Mouse (Mus musculus) ES-E14 (cell line): Measurements from ENCODE around the gene Hnrnpl.

Source experiments
- HCFC1 ChIP-seq: IDR thresholded peaks from 2 replicates; pipeline ENCODE4 v1.6.1; 2012; ENCODE audit warnings: low read length, inconsistent platforms, borderline replicate concordance; ENCODE audit not compliant: insufficient read depth
- MAFK ChIP-seq: IDR thresholded peaks from 2 replicates; pipeline ENCODE4 v1.6.1; 2014; ENCODE audit warnings: mild to moderate bottlenecking, low read depth, low read length, inconsistent platforms; ENCODE audit not compliant: insufficient read depth
- ZC3H11A ChIP-seq: IDR thresholded peaks from 2 replicates; pipeline ENCODE4 v1.6.1; 2012; ENCODE audit warnings: low read depth, mild to moderate bottlenecking, inconsistent platforms, low read length, borderline replicate concordance
- ZNF384 ChIP-seq: IDR thresholded peaks from 2 replicates; pipeline ENCODE4 v1.6.1; 2012; ENCODE audit warnings: low read depth, low read length, inconsistent platforms

- no peak for TF ChIP-seq ZNF384
- no peak for TF ChIP-seq ZC3H11A
- 0 out of 2 replicates have a peak, but pooled peaks have one; percentile 10 for TF ChIP-seq HCFC1
- no peak for TF ChIP-seq MAFK
Measured at GRCm38 (mm10) chr7:28809401-28810089, 1.2 kb downstream of the Hnrnpl start.
